Mouse (Mus musculus) induced T-regulatory cell, adult 2 months (primary cell): Measurements from ENCODE around the gene Il11.

Source experiments
- DNase-seq: peaks from one replicate; pipeline ENCODE4 v3.0.0-alpha.2; 2012; ENCODE audit warnings: low read depth

Gene Il11

GRCm38 (mm10) chr7:4788499-4789435 lies 6.1 kb upstream of the Il11 start:
- DNase-seq = peak; percentile 66

- DNase-seq = no peak
Measured at GRCm38 (mm10) chr7:4783667-4784268, 1.1 kb upstream of the Il11 start.

- DNase-seq = no peak
Measured at GRCm38 (mm10) chr7:4782130-4782529, 529 bp downstream of the Il11 start.

- DNase-seq = no peak
Measured at GRCm38 (mm10) chr7:4779921-4780320, 2.7 kb downstream of the Il11 start.

- DNase-seq = no peak
Measured at GRCm38 (mm10) chr7:4777851-4778637, 4.6 kb downstream of the Il11 start.

GRCm38 (mm10) chr7:4776861-4777830 lies 5.5 kb downstream of the Il11 start:
- peak; percentile 65 for DNase-seq

GRCm38 (mm10) chr7:4776131-4776530 lies 6.5 kb downstream of the Il11 start:
- peak; percentile 4 for DNase-seq

- no peak for DNase-seq
Measured at GRCm38 (mm10) chr7:4771202-4771601, 11.5 kb downstream of the Il11 start, which contains the start of gene Fam71e2. Fam71e2 (minus strand) TSS chr7:4771302.

- no peak for DNase-seq
Measured at GRCm38 (mm10) chr7:4764946-4765710, 17.5 kb downstream of the Il11 start.

- no peak for DNase-seq
Measured at GRCm38 (mm10) chr7:4759670-4760069, 23.0 kb downstream of the Il11 start.

- DNase-seq = peak; percentile 75
Measured at GRCm38 (mm10) chr7:4752821-4753570, 29.7 kb downstream of the Il11 start, which contains the start of gene Cox6b2. Cox6b2 (minus strand) TSS chr7:4753094.

GRCm38 (mm10) chr7:4751971-4752820 lies 30.5 kb downstream of the Il11 start:
- peak; percentile 52 for DNase-seq

- no peak for DNase-seq
Measured at GRCm38 (mm10) chr7:4749169-4749568, 33.5 kb downstream of the Il11 start.

- DNase-seq = no peak
Measured at GRCm38 (mm10) chr7:4748321-4748720, 34.3 kb downstream of the Il11 start.

- no peak for DNase-seq
Measured at GRCm38 (mm10) chr7:4747156-4747899, 35.3 kb downstream of the Il11 start.

GRCm38 (mm10) chr7:4746326-4746980 lies 36.2 kb downstream of the Il11 start:
- no peak for DNase-seq

- DNase-seq = no peak
Measured at GRCm38 (mm10) chr7:4744886-4745285, 37.8 kb downstream of the Il11 start.
